Mouse (Mus musculus): ENCODE data around the gene Gm10803. TPM values are rescaled to one million over a fixed set of nuclear protein-coding genes. Genes with fewer than 3 reads are reported as not detected.

Gene Gm10803
- polyA plus RNA-seq, 1 experiment from 2014 or later = not detected

DNA sequence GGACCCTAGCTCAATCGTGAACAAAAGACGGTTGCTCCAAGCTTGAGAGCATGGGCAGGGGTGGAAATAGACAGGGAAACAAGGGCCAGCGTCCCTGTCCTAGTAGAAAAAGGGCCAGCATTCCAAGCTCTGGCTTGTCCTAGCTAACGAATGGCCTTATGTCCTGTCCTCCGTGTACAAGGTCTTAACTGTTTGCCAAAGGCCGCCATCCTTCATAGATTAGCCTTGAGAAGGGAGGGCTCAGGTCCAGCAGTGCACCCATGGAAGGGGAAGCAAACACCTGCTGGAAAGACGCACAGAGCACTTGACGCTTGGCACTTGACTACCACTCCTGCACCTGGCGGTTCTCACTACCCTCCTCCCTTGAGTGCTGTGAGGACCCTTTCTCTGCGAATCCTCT lies 32.8 kb downstream of the Gm10803 start:
- ATAC-seq (ENCODE audit: low FRiP score, low read depth) = no peak
- no peak overlapping the region for H3K4me3 ChIP-seq
- no peaks in the 10 kb centered on the region for H3K4me1 ChIP-seq (replicated peaks)
- no peaks in the 10 kb centered on the region for H3K27me3 ChIP-seq
- H3K9ac ChIP-seq = no peak overlapping the region
- no peak overlapping the region for H3K27ac ChIP-seq (replicated peaks)
- H3K9me3 ChIP-seq = no peaks in the 10 kb centered on the region
- no peaks in the 10 kb centered on the region for H3K36me3 ChIP-seq
- 91% methylated on average over 10 of the region's 10 CpGs for WGBS
- H3K4me2 ChIP-seq = no peak overlapping the region

GRCm38 (mm10) chr2:93597145-93597544 lies 36.8 kb downstream of the Gm10803 start:
- no peaks in the 10 kb centered on the region for H3K4me1 ChIP-seq (replicated peaks)
- no peak overlapping the region for H3K4me2 ChIP-seq
- H3K27me3 ChIP-seq = no peaks in the 10 kb centered on the region
- WGBS = 76% methylated on average over 11 of the region's 11 CpGs
- no peaks in the 10 kb centered on the region for H3K9me3 ChIP-seq
- no peak overlapping the region for H3K4me3 ChIP-seq
- H3K36me3 ChIP-seq = no peaks in the 10 kb centered on the region
- no peak overlapping the region for H3K27ac ChIP-seq (replicated peaks)
- no peak for ATAC-seq (ENCODE audit: low FRiP score, low read depth)
- H3K9ac ChIP-seq = no peak overlapping the region

DNA sequence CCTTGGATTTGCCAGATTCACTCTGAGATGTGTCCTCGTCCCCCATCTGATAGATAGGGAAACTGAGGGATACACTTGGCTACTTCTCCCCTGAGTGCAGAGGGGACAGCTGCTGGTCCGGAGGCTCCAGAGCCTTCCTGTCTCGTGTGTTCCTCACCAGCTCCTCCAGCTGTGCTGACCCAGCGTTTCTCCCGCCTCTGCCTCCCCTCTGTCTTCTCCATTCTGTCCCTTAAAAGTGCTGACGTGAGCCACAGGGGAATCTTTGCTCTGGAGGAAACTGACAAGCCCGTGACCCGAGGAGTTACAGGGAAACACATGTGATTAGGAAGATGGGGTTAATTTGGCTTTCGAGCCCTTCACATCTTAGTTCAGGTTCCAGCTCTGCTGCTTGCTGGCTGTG lies 39.4 kb downstream of the Gm10803 start:
- no peak for ATAC-seq (ENCODE audit: low FRiP score, low read depth)
- no peaks in the 10 kb centered on the region for H3K4me1 ChIP-seq (replicated peaks)
- H3K36me3 ChIP-seq = no peaks in the 10 kb centered on the region
- H3K9me3 ChIP-seq = no peaks in the 10 kb centered on the region
- H3K27me3 ChIP-seq = no peaks in the 10 kb centered on the region
- H3K27ac ChIP-seq (replicated peaks) = no peak overlapping the region
- no peak overlapping the region for H3K4me2 ChIP-seq
- no peak overlapping the region for H3K9ac ChIP-seq
- 56% methylated on average over 9 of the region's 9 CpGs for WGBS
- H3K4me3 ChIP-seq = no peak overlapping the region

DNA sequence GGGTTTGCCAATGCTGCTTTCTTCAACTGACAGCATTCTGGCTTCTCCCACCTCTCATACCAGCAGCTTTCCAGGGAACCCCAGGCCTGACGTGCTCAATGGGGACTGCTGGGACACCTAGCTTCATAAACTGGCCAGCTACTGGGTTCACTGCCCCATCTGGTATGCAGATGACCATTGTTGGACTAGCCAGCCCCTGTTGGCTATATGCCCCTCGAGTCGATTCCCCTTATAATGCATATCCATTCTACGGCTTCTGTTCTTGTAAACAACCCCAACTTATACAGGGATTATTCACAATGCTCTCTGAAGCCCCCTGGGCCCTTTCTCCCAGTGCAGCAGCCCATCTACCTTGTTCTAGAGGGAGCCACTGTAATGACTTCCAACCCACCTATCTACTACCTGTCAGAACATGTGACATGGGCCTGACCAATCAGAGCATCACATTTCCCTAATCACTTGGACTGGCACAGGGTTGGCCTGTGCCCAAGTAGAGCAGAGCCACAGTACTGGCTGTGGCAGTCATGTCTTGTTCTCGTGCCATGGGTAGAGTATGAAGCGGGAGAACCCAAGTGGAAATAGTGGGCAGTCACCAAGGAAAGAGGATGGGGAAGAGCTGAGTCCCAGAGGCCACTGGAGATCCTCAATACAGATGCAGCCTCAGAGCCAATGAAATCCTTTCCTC lies 44.4 kb downstream of the Gm10803 start:
- WGBS = 84% methylated on average over 6 of the region's 6 CpGs
- Histone ChIP-seq H3K9ac (no peak overlapping the region), H3K9me3 (no peaks in the 10 kb centered on the region), H3K4me3 (no peak overlapping the region), H3K4me2 (no peak overlapping the region), H3K27ac (replicated peaks) (no peak overlapping the region), H3K36me3 (no peaks in the 10 kb centered on the region), H3K4me1 (replicated peaks) (no peaks in the 10 kb centered on the region), H3K27me3 (no peaks in the 10 kb centered on the region)
- no peak for ATAC-seq (ENCODE audit: low FRiP score, low read depth)

DNA sequence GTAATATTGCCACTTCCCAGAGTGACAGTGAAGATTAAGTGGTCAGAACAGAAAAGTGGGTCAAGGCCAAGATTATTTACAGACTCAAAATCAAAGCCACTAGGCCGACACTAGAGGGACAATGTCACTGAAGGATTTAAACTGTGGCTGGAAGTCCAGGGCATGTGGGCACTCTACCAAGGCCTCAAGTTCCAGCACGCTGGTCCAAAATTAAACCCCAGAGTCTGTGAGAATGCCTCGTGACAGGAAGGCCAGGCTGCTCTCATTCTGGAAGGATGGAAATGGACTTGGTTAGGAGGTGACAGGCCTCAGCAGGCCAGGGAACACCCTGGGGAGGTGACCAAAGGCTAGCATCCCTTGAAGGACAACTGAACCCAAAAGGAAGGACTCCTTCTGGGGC lies 48.4 kb downstream of the Gm10803 start:
- Histone ChIP-seq H3K4me2 (no peak overlapping the region), H3K4me1 (replicated peaks) (no peaks in the 10 kb centered on the region)
- no peak for ATAC-seq (ENCODE audit: low FRiP score, low read depth)

DNA sequence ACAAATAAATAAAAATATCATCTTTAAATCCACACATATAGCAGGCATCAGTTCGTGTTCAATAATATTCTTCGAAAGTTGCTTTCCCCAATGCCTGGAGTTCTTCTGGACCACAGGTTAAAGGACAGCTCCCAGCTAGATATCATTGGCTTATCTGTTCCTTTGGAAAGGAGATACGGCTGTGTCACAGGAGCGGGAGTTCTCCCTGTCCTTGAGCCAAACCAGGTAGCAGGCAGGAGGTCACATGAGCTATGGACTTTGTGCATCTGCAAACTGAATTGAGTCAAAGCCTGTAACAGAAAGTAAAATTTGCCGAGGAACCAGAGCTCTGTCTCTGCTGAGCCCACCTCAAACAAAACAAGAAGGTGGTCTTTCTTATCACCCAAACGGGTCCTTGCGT lies 52.7 kb downstream of the Gm10803 start:
- Histone ChIP-seq H3K4me1 (replicated peaks) (no peaks in the 10 kb centered on the region), H3K4me3 (no peak overlapping the region), H3K4me2 (no peak overlapping the region), H3K27me3 (no peaks in the 10 kb centered on the region), H3K36me3 (no peaks in the 10 kb centered on the region), H3K9me3 (no peaks in the 10 kb centered on the region), H3K9ac (no peak overlapping the region), H3K27ac (replicated peaks) (no peak overlapping the region)
- 88% methylated on average over 7 of the region's 7 CpGs for WGBS
- ATAC-seq (ENCODE audit: low FRiP score, low read depth) = no peak

More for the DNA sequence above, 48.4 kb downstream of the Gm10803 start:
- no peak overlapping the region for H3K9ac ChIP-seq
- H3K27ac ChIP-seq (replicated peaks) = no peak overlapping the region
- H3K27me3 ChIP-seq = no peaks in the 10 kb centered on the region
- no peaks in the 10 kb centered on the region for H3K9me3 ChIP-seq
- H3K4me3 ChIP-seq = no peak overlapping the region
- no peaks in the 10 kb centered on the region for H3K36me3 ChIP-seq
- 79% methylated on average over 3 of the region's 3 CpGs for WGBS

Other genes with a start within 250 kb of the Gm10803 start
- gene Tspan18, start 226.1 kb upstream of the Gm10803 start, polyA plus RNA-seq (2015; fragmentation: Nextera tagmentation; extraction: Ambion mirVana) = 17.9 and 23.5 TPM in 2 replicates
- gene Cd82, start 97.4 kb upstream of the Gm10803 start, polyA plus RNA-seq (2015; fragmentation: Nextera tagmentation; extraction: Ambion mirVana) = 24.5 and 25.5 TPM in 2 replicates
- 0.45 and 0.71 TPM in 2 replicates for gene Alx4, start 81.8 kb downstream of the Gm10803 start, polyA plus RNA-seq (2015; fragmentation: Nextera tagmentation; extraction: Ambion mirVana)

Data from hindbrain, embryonic 15.5 days (tissue).